Mouse (Mus musculus) frontal cortex, adult 2 months (tissue): ENCODE measurements at regions not wholly inside any gene's neighbourhood (a gene's known extent, or its start where the extent isn't known, plus 50 kb on each side); places are given as distances from the start of the nearest gene placed in this dataset.

Source experiments
- DNase-seq, 2 experiments: peaks; one replicate each; pipeline ENCODE4 v3.0.0; 2022; ENCODE audit warnings: low spot score in 1 of 2; ENCODE audit errors: extremely low spot score in 1 of 2

DNA sequence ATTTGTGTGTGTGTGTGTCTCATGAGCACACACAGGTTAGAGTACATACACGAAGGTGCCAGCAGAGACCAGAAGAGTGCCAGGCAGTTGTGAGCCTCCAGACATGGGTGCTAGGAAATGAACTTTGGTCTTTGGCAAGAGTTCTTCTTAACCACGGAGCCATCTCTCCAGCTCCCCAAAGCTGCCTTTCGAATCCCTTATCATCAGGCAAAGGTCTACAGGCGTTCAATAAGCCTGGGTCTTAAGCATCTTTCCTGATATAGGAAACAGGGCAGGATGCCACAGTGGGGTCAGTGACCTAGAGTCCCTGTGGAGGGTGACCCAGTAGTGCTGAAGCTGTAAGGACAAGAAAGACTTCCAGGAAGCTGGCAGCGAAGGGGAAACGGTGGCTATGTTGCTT, 173.6 kb upstream of the Jmjd1c start:
- DNase-seq = no peak

DNA sequence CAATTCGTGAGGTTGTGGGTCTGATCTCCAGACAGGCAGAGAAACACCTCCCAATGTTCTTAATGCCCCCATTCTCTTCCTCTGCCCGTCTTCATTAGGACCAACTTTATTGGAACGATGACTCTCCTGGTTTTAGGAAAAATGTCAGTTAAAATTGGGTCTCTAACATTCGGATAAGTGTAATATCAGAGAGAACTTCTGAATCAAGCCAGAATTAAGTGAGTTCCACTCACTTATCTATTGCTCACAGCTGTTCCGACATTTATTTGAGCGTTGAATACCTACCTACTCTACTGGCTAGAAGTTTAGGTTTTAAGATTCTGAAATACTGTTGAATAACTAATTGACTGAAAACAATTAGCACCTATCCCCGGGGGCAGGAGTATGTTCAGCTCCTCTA, 172.0 kb upstream of the Jmjd1c start:
- no peak for DNase-seq

DNA sequence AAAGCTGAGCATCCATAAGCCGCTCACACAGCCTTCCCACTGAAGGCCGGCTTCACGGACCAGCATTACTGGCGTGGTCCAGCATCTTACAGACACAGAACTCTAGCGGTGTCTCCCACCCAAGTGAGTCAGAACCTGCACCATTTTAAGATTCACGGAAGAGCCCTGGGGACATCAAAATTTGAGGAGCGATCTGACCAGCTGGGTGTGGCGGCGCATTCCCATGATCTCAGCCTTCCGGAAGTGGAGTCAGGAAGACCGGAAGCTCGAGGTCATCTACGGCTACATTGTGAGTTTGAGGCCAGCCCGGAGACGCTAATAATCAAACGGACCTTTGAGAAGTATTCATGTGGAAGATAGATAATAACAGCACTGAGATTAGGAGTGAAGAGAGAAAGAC, 171.5 kb upstream of the Jmjd1c start:
- no peak for DNase-seq

DNA sequence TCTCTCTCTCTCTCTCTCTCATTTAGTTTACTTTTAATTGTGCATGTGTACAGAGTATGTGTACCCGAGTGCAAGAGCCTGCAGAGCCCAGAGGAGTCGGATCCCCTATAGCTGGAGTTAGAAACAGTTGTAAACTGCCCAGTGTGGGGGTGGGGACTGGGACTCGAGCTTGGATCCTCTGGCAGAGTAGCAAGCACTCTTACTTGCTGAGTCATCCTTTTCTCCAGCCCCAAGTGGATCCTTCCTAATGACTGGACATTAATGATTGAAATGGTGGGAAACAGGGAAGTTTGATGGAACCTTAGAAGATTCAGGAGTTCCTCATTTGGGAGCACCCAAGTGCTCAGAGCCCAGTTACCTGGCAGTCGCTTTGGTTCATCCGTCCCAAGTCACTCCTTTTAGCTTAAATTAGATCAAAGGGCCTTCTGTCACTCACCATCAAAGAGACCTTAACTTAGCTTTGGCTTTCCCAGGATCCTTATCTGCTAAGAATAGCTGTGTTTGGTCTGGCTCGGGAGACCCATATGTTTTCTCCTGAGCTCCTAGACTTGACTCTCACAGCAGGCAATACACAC, 170.3 kb upstream of the Jmjd1c start:
- DNase-seq = no peak

DNA sequence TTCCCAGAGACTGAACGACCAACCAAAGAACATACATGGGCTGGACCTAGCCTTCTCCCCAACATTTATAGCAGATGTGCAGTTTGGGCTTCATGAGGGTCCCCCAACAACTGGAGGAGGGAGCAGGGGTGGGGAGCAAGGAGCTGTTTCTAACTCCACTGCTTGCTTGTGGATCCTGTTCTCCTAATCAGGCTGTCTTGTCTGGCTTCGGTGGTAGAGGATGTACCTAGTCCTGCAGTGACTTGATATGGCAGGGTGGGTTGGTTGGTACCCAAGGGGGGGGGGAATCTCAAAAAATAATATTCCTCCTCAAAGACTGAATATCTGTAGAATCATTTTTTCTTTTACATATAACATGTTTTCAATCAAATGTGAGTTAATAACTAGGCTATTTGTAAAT, 168.3 kb upstream of the Jmjd1c start:
- no peak for DNase-seq

DNA sequence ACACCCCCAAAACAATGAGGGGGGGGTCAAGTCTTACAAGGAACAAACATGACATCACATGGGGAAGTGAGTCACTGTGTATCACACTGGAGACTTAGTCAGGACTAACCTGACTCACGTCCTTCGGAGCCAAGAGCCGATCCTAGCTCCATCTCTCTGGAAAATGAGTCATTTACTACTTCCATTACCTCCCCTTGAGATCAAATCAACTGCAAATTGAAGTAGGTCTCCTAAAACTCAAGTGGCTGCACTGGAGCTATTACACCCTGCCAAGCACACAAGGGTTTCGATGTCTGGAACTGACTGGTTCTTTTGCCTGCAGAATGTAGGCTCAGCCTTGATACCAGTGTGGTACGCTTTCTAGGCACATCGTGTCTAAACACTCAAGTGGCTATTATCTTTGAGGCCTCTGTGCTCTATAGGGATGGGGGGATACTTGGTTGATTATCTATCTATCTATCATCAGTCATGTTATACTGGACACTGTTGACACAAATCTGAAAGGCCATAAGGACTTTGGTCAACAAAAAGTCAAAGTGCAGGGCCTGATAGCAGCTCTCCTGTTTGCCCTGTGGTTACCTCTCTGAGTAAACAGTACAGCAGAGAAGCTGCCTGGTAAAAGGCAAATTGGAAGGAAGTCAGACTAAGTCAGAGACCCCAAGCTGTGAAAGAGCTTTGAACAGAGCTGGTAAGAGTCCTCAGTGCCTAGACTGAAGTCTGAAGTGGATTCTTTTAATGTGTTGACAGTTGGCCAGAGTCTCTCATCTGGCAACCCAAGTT, 167.5 kb upstream of the Jmjd1c start:
- DNase-seq = peak in 1 of 2 experiments; percentile 59

DNA sequence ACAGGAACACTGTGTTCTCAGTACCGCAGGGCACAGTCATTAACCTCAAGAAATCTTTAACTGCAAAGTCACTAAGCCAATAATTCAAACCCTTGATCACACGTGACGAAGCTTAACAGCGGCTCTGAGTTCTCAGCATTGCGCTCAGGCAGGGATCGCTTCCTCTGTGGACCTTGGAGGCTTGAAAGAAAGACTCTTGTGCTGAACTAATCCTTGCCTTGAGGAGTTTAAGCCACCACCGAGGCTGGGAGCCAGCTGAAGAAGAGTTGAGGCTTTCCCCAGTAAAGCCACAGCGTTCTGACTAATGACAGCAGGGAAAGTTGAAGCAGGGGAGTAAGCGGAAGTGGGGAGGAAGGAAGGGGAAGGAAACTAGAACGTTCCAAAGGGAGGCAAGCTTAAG, 165.4 kb upstream of the Jmjd1c start:
- no peak for DNase-seq

DNA sequence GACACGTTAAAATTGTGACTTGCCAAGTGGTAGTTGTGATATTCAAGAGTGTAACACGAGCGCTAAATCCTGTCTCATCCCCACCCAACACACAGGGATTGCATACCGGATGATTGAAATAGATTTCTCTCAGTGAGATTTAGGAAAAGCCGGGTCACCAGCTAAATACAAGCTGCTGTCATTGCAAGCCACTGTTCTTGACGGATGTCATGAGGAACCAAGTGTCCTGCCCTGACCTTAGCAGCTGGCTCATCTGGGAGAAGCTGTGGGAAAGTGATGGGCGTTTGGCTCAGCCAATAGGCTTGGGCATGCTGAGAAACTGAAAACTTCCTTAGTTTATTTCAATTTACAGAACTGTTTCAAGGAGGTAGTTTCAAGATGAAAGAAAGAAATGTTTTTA, 164.4 kb upstream of the Jmjd1c start:
- no peak for DNase-seq

DNA sequence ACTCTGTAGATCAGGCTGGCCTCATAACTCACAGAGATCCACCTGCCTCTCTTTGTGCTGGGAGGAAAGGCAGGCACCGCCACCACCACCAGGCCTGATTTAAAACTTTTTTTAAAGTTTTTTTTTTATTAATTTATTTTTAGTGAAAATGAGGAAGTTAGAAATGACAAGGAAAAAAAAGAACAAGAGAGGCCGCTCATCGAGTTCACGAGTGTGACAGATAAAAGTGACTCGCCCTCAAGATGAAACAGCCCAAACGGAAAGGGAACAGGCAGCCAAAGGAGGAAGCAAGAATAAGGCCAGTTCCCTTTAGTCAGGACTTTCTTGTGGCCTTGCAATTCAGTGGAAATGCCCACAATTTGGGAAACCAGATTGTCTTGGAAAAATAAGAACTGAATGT, 163.4 kb upstream of the Jmjd1c start:
- no peak for DNase-seq

DNA sequence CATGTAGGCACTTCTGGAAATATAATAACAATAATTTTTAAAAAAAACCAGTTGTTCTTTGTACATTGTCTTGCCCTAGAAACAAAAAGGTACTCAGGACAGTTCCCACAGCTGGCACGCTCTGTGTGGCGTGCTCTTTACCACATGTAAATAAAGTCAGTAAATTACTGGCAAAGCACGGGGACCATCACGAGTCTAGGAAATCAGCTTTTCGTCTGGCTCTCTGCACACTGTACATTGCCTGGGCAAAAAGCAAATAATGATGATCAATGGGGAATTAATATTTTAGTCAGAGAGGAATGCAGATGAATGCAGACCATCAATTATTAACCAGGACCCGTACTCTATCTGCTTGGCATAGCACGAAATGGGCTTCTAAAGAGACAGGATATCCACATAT, 162.2 kb upstream of the Jmjd1c start:
- no peak for DNase-seq

DNA sequence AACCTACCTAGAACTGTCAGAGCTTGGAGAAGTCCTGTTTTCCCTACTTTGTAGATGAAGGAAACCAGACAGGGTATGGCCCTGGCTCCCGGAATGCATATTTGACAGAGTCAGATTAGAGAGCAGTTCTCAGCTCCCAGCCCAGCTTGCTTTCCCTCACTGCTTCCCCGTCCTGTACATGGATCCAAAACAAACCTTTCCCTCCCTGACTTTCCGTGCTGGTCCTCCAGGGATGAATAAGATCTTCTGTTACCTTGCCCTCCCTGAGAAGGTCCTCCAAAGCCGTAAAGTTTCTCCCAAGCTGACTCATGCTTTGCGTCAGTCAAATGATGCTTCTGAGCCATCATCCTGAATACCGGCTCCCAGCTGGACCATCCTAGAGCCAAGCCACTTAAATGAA, 160.2 kb upstream of the Jmjd1c start:
- DNase-seq = no peak

DNA sequence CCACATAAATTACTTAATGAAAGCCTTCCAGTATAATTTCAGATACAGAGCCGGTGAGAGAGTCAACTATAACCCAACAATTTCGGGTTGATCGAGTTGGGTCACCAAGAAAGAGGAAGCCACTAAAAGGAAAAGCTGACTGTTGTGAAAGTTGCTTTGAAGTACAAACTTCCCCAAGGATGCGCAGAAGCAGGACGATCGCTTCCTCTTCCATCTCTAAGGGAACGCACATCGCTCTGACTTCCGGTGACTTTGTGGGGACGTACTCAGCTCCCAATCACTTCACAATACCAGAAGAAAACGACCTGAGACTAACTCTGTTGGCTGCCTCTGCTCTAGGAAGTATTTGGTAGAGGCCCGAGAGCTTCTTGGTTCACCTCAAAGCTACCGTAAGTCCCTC, 158.8 kb upstream of the Jmjd1c start:
- DNase-seq = no peak

DNA sequence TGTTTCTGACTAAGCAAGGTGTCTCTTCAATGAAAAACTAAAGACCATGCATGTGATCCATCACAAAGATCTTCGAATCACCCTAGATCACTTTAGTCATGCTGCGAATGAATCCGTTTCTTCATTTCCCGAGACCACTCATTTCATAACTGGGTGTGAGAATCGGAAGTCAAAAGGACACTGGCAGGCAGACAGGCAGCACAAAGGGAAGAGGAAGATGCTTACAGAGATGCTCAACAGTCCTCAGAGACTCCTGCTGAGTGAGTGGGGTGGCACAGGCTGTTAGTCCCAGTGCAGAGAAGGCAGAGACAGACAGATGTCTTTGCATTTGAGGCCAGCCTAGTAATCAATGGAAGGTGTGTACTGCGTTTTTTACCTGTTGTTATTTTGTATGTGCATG, 155.6 kb upstream of the Jmjd1c start:
- DNase-seq = no peak

DNA sequence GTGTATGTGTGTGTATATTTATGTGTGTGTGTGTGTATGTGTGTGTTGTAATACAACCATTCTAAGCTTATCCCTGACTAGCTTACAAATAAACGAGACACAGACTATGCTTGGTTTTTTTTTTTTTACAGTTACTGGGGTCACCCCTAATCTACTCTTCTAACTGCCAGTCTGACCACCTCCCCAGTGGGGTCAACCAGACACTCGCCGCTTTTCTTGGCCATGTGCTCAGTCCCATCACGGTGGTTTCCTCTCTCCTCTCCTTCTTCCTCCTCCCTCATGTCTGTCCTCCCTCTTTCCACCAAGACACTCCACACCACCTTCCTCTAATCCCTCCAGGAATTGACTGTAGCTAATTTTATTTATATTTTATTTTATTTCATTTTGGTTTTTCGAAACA, 155.0 kb upstream of the Jmjd1c start:
- no peak for DNase-seq

DNA sequence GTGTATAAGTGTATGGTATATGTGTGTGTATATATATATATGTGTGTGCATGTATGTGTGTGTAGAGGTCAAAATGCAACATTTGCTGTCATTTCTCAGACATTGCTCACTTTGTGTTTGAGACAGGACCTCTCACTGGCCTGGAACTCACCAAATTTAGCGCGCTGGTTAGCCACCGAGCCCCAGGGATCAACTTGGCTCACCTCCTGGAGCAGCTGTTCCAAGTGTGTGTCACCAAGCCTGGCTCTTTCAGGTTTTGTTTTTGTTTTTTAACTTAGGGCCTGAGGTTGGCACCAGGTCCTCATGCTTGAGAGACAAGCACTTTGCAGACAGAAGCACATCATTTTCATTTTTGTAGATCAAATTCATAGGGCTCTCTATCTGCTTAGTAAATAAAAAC, 154.0 kb upstream of the Jmjd1c start:
- no peak for DNase-seq

DNA sequence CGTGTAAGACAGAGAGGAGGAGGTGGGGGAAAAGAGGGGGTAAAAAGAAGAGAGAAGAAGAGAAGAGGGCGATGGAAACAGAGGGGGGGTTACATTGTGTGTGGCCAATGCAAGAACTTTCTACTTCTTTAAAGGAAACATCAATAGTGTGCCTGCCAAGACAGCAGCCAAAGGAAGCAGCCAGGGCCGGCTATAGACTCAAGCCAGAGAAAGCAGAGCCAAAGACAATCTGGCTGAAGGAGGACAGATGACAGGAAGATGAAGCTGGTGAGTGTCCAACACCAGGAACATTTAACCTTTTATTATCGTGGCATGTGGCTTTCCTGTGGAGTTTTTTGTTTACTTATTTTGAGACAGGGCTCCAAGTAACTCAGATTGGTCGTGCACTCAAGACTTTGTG, 152.1 kb upstream of the Jmjd1c start:
- DNase-seq = no peak

DNA sequence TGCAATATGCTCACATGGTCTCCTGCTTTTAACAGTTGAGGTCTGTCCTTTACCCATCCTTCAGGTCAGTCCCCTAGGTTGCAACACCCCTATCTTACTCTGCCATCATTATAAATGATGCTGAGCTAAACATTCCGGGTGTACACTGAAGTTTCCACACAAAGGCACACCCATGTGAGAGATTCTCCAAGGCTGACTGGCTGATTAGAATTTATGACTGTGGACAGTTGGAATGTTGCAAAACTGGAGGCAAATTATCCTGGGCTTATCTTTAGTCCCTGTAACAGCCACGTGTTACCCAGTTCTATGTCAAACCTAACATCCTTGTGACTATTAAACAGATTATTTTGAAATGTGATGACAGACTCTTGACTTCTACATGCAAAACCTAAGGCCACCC, 149.8 kb upstream of the Jmjd1c start:
- DNase-seq = no peak

DNA sequence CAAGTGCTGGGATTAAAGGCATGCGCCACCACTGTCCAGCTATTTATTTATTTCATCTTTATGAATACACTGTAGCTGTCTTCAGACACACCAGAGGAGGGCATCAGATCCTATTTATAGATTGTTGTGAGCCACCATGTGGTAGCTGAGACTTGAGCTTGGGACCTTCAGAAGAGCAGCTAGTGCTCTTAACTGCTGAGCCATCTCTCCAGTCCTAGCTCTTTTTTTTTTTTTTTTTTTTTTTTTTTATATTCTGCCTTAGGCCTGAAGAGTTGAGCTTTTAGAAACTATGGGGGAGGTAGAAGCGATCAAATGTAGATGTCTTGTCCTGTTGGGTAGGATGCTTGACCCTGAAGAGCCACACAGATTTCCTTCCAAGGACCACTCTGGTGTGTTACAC, 147.6 kb upstream of the Jmjd1c start:
- DNase-seq = no peak

DNA sequence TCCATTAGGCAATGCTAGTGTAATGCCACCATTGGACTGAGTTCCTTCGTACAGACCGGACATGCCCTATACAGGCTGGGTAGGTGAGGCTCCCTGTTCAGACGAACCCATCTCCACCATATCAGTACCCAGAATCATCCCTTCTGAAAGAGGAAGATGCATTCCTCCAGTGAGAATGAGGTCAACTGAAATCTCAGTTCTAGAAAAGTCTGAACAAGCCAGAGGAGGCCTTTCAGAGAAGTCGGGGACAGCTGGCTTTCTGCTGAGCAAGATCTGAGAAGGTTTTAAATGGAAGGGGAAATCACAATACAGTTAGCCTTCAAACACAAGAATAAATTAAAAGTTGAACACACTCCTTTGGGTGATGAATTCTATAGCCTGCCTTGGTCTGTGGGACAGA, 145.5 kb upstream of the Jmjd1c start:
- no peak for DNase-seq

DNA sequence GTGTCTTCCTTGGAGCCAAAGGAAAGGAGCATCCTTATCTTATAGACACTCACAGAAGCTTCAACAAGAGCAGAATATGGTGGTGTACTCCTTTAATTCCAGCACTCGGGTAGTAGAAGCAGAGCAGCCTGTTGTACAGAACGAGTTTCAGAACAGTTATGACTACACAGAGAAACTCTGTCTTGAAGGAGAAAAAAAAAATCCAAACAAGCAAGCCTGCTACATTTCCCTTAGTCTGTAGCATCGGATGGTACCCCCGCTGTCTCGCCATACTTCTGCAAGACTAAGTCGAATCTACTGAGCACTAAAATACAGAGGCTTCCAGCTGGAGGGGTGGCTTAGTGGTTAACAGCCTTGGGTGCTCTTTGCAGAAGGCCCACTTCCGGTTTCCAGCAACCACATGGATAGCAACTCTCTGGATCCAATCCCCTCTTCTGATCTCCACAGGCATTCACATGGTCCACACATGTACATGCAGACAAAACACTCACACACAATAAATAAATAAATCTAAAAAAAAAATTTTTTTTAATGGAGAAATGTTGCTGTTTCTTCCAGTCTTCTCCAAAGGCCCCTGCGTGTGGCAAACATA, 144.6 kb upstream of the Jmjd1c start:
- DNase-seq = no peak

DNA sequence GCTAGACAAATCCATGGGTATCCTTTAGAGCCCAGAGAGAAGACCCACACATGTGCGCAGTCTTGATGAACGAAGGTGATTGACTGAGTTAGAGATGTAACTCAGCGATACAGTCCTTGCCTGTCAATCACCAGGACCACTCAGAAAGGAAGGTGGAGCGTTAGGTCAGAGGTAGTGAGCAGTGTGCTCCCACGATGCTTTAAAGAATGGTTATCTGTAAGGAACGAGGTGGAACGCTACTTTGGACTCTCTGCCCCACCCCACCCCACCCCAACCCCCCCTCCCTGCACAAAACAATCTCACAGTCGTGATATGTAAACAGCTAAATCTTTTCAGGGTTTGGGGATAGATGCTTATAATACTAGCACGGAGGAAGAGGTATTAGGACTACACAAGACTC, 144.0 kb upstream of the Jmjd1c start:
- DNase-seq = no peak

DNA sequence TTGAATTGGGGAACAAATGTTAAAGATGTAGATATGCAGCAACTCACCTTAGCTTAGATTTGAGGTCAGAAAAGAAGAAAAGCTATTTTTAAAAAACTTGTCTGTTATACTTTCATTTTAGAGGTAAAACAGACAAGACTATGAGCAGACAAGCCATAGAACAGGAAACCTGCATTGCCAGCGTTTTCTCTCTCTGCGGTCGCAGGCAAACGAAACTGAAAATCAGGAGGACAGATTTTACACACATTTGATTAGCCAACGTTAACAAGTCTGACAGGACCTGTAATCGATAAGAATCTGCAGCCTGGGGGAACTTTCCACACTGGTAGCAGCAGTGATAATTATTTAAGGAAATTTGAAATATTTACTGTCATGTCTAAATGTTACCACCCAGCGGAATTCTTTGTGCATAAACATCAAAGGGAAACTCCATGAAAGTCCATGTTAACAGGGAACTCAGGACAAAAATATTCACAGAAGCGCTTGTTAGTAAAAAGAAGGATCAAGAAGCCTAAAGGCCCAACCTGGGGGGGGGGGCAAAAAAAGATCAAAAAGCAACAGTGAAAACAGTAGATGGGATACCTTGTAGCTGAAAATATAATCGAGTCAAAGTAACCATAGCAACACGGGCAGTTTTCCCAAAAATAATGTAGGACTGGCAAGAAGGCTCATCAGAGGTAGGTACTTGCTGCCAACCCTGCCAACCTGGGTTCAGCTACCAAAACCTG, 142.5 kb upstream of the Jmjd1c start:
- no peak for DNase-seq
